Mouse (Mus musculus) lung, postnatal 0 days (tissue): Measurements from ENCODE around the gene Cacna1a. TPM values are rescaled to one million over a fixed set of nuclear protein-coding genes. Genes with fewer than 3 reads are reported as not detected.

Experiments used
- ATAC-seq: fragments of 200-750 bp; cut with Nextera tagmentation; 2 replicates; pipeline ENCODE4 v1.8.0; 2017; ENCODE audit warnings: moderate library complexity
- DNase-seq: peaks from one replicate; pipeline ENCODE4 v3.0.0-alpha.2; 2016; ENCODE audit warnings: low spot score
- H3K27ac ChIP-seq: fragments of 300-500 bp; sonication (generic); 2 replicates; pipeline ENCODE4 v1.5.1; 2014; ENCODE audit warnings: antibody characterized with exemption, mild to moderate bottlenecking, low read length, mixed read lengths
- H3K27me3 ChIP-seq: fragments of 300-500 bp; sonication (generic); replicated peaks from 2 replicates; pipeline ENCODE4 v1.6.1; 2014; ENCODE audit warnings: low read length, mixed read lengths; ENCODE audit not compliant: insufficient read depth
- H3K36me3 ChIP-seq: fragments of 300-500 bp; sonication (generic); 2 replicates; pipeline ENCODE4 v1.6.1; 2014; ENCODE audit warnings: low read length, mixed read lengths; ENCODE audit not compliant: insufficient read depth
- H3K4me1 ChIP-seq: fragments of 300-500 bp; sonication (generic); 2 replicates; pipeline ENCODE4 v1.6.1; 2014; ENCODE audit warnings: antibody characterized with exemption, low read depth, low read length, mixed read lengths; ENCODE audit not compliant: insufficient read depth
- H3K4me2 ChIP-seq: fragments of 300-500 bp; sonication (generic); replicated peaks from 2 replicates; pipeline ENCODE4 v1.6.1; 2014; ENCODE audit warnings: low read depth, mild to moderate bottlenecking, low read length, moderate library complexity, mixed read lengths
- H3K4me3 ChIP-seq: fragments of 300-500 bp; sonication (generic); 2 replicates; pipeline ENCODE4 v1.5.1; 2014; ENCODE audit warnings: low read depth, low read length
- H3K9ac ChIP-seq: fragments of 300-500 bp; sonication (generic); replicated peaks from 2 replicates; pipeline ENCODE4 v1.6.1; 2014; ENCODE audit warnings: low read depth, mild to moderate bottlenecking
- H3K9me3 ChIP-seq: fragments of 300-500 bp; sonication (generic); 2 replicates; pipeline ENCODE4 v1.6.1; 2016; ENCODE audit warnings: low read length, mixed read lengths
- CTCF ChIP-seq: IDR thresholded peaks from 2 replicates; pipeline ENCODE4 v1.5.1; 2016; ENCODE audit warnings: antibody characterized with exemption, mild to moderate bottlenecking
- EP300 ChIP-seq: IDR thresholded peaks from 2 replicates; pipeline ENCODE4 v1.6.1; 2016; ENCODE audit warnings: antibody characterized with exemption, mild to moderate bottlenecking, control low read depth
- WGBS: fragments of 180-500 bp; shearing (Covaris S2); extraction: QIAGEN DNeasy Blood & Tissue Kit; methylation state at CpG from one replicate; pipeline ENCODE4 v1.1.7; 2014; 5-methylcytosine and 5-hydroxymethylcytosine counted together
- polyA plus RNA-seq: library from polyadenylated mRNA; unstranded; fragments of >200 nt; fragmentation: Nextera tagmentation; extraction: Ambion mirVana; gene quantifications from 2 replicates; pipeline ENCODE4 v1.2.1, GENCODE M21; 2015

Gene Cacna1a
- polyA plus RNA-seq, 1 experiment from 2014 or later, result 3.3 TPM

DNA sequence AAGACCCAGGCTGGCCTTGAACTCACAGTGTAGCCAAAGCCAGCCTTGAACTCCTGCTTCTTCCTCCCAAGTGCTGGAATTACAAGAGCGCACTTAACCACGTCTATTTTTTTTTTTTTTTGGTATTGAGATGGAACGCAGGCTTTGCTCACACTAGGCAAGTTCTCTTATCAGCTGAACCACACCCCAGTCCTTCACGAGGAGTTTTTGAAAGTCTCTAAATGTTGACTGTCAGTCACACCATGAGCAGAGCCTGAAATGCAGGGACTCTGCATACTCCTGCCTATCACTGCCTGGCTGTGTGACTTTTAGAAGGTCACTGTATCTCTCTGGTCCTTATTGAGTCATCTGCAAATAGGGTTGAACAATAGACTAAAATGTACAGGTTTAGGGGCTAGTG lies 173.5 kb downstream of the Cacna1a start:
- H3K36me3 ChIP-seq, result no peaks in the 10 kb centered on the region
- H3K9me3 ChIP-seq, result no peaks in the 10 kb centered on the region
- no peak overlapping the region for H3K9ac ChIP-seq
- TF ChIP-seq EP300, result no peak
- no peak for TF ChIP-seq CTCF
- no peak overlapping the region for H3K4me2 ChIP-seq
- WGBS, result 43% methylated on average over 4 of the region's 4 CpGs
- DNase-seq (no peak), ATAC-seq (no peak)
- no peaks in the 10 kb centered on the region for H3K4me1 ChIP-seq
- no peak overlapping the region for H3K27ac ChIP-seq
- peaks cover 31% of the 10 kb centered on the region for H3K27me3 ChIP-seq
- no peak overlapping the region for H3K4me3 ChIP-seq

DNA sequence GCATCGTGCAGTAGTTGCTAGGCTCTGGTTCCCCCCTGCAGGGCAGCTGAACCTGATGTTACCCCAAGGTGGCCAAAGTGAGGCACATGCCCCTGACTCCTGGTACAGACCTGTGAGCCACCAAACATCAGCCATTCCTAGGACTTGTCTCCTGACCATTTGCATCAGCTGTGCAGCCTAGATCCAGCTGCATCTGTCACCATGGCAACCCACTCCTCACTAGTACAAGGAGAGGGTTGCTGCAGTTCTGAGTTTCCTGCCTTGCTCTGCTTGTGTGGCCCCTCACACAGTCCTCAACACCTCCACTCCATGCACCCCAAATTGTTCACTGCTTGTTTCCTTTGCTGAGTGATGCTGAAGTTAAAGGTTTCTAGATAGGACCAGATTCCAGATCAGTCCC lies 175.8 kb downstream of the Cacna1a start:
- DNase-seq (no peak), ATAC-seq (no peak)
- Histone ChIP-seq H3K4me1 (no peaks in the 10 kb centered on the region), H3K4me3 (no peak overlapping the region), H3K27me3 (peaks cover 16% of the 10 kb centered on the region), H3K36me3 (no peaks in the 10 kb centered on the region), H3K27ac (no peak overlapping the region), H3K4me2 (no peak overlapping the region), H3K9me3 (no peaks in the 10 kb centered on the region), H3K9ac (no peak overlapping the region)
- 100% methylated on average over 1 of the region's 1 CpGs for WGBS
- TF ChIP-seq CTCF (no peak), EP300 (no peak)

DNA sequence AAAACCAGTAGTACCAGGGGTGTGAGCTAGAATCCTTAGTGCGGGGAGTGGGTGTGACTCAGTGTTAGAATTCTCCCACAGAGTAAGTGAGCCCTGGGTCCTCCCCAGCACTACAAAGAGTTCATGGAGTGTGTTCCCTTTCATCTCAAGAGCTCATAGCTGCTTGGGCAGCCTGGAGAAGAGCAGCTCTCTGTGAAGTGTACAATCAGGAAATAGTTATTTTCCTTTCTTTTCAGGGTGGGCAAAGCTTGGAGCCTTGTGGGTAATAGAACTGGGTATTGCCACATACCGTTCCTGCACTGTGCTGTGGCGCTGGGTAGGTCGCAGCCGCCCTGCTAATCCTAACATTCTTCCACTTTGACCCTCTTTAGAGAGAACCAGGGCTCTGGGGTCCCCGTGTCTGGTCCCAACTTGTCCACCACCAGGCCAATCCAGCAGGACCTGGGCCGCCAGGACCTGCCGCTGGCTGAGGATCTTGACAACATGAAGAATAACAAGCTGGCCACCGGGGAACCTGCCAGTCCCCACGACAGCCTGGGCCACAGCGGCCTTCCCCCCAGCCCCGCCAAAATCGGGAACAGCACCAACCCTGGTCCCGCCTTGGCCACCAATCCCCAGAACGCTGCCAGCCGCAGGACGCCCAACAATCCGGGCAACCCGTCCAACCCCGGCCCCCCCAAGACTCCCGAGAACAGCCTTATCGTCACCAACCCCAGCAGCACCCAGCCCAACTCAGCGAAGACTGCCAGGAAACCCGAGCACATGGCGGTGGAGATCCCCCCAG lies 177.5 kb downstream of the Cacna1a start:
- Histone ChIP-seq H3K4me1 (no peaks in the 10 kb centered on the region), H3K27ac (peak overlapping the region; percentile 71), H3K9me3 (no peaks in the 10 kb centered on the region), H3K9ac (no peak overlapping the region), H3K27me3 (0 out of 2 replicates have a peak, but pooled peaks cover 5% of the 10 kb centered on the region), H3K4me3 (peak overlapping the region; percentile 21; the same call in 1 of the 2 replicates), H3K36me3 (no peaks in the 10 kb centered on the region), H3K4me2 (peak overlapping the region; percentile 49)
- WGBS, result 52% methylated on average over 25 of the region's 25 CpGs
- TF ChIP-seq EP300 (no peak), CTCF (no peak)
- peak; percentile 89 for ATAC-seq
- DNase-seq, result peak; percentile 82

DNA sequence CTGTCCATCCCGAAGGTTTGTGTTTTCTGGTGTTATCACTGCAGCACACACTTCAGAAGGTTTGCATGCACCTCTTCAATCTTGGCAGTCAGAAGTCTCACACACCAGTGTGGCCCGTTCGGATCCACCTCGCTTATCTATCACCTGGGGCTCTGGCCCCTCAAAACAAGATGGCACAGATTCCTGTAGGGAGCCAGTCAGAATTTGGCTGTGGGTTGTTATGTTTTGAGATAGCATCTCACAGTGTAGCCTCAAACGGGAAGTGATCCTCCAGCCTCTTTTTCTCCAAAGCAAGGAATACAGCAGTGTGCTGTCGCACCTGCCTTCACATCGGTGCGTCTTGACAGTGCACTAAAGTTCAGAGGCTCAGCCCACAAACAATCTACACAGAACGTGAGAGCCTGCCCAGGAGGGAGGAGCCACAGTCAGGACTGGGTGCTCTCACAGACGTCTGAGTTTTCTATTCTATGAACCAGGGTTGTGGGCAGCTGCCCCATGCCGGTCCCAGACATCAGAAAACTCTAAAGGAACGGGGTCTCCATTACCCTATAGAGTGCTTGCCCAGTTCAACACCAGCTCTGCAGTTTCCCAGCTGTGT lies 178.7 kb downstream of the Cacna1a start:
- Histone ChIP-seq H3K36me3 (no peaks in the 10 kb centered on the region), H3K9ac (no peak overlapping the region), H3K4me1 (no peaks in the 10 kb centered on the region), H3K27me3 (no peaks in the 10 kb centered on the region), H3K9me3 (no peaks in the 10 kb centered on the region), H3K27ac (no peak overlapping the region), H3K4me2 (0 out of 2 replicates have a peak overlapping the region, but pooled peaks have one; percentile 49), H3K4me3 (no peak overlapping the region)
- TF ChIP-seq EP300, result no peak
- no peak for TF ChIP-seq CTCF
- DNase-seq, result no peak
- 0 out of 2 replicates have a peak, but pooled peaks have one; percentile 5 for ATAC-seq
- 52% methylated on average over 12 of the region's 12 CpGs for whole genome bisulfite sequencing

DNA sequence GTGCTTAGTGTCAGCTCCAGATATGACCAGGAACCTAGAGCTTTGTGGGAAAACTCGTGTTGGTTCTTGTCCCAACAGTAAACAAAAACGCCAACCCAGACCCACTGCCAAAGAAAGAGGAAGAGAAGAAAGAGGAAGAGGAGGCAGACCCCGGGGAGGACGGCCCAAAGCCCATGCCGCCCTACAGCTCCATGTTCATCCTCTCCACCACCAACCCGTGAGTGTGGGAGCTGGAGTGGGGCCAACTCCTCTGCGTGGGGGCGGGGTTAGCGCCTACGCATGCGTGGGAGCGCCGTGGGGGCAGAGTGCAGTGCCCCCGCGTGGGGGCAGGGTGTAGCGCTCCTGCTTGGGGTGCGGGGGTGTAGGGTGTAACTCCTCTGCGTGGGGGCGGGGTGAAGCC lies 179.3 kb downstream of the Cacna1a start:
- Histone ChIP-seq H3K4me3 (no peak overlapping the region), H3K27me3 (no peaks in the 10 kb centered on the region), H3K36me3 (no peaks in the 10 kb centered on the region), H3K27ac (no peak overlapping the region), H3K9me3 (no peaks in the 10 kb centered on the region), H3K4me2 (peak overlapping the region; percentile 14; the same call in 1 of the 2 replicates), H3K4me1 (no peaks in the 10 kb centered on the region), H3K9ac (no peak overlapping the region)
- ATAC-seq, result no peak
- TF ChIP-seq CTCF (peak; percentile 17; the same call in 1 of the 2 replicates), EP300 (no peak)
- DNase-seq, result no peak
- 46% methylated on average over 19 of the region's 19 CpGs for WGBS

DNA sequence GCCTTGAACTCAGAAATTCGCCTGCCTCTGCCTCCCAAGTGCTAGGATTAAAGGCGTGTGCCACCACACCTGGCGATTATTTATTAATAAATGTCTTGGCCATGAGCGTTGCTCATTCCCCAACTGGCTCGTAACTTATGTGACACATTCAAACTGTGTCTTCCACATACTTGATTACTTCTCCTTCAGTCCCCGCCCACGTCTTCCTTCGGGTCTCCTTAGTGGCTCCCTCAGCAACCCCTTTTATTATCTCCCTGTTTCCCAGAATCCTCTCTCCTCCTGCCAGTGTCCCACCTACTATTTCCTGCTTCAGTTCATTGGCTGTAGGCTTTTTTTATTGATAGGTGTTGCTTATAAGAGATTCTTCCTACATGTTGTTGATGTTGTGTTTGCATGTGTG lies 180.5 kb downstream of the Cacna1a start:
- Histone ChIP-seq H3K36me3 (no peaks in the 10 kb centered on the region), H3K4me2 (no peak overlapping the region), H3K27me3 (no peaks in the 10 kb centered on the region), H3K9me3 (no peaks in the 10 kb centered on the region), H3K27ac (no peak overlapping the region), H3K4me1 (no peaks in the 10 kb centered on the region), H3K9ac (no peak overlapping the region), H3K4me3 (no peak overlapping the region)
- no peak for DNase-seq
- WGBS, result 69% methylated on average over 8 of the region's 8 CpGs
- no peak for ATAC-seq
- TF ChIP-seq EP300 (no peak), CTCF (no peak)
